Mouse (Mus musculus) intestine, postnatal 0 days (tissue): ENCODE measurements around the gene Npcd. TPM values are rescaled to one million over a fixed set of nuclear protein-coding genes. Genes with fewer than 3 reads are reported as not detected.
A peak's percentile ranks its signal among the peaks of the same experiment; 100 is the strongest.

ENCODE experiments used
- ATAC-seq: fragments of 200-750 bp; cut with Nextera tagmentation; 2 replicates; pipeline ENCODE4 v1.8.0; 2017; ENCODE audit warnings: mild to moderate bottlenecking, moderate TSS enrichment, moderate library complexity
- H3K27ac ChIP-seq: fragments of 300-500 bp; sonication (generic); 2 replicates; pipeline ENCODE4 v1.5.1; 2014; ENCODE audit warnings: mild to moderate bottlenecking, low read depth, low read length, moderate library complexity
- H3K27me3 ChIP-seq: fragments of 300-500 bp; sonication (generic); replicated peaks from 2 replicates; pipeline ENCODE4 v1.6.1; 2014; ENCODE audit warnings: low read length, mixed read lengths; ENCODE audit not compliant: control insufficient read depth, insufficient read depth
- H3K36me3 ChIP-seq: fragments of 300-500 bp; sonication (generic); 2 replicates; pipeline ENCODE4 v1.6.1; 2014; ENCODE audit warnings: mild to moderate bottlenecking, moderate library complexity; ENCODE audit not compliant: control insufficient read depth, insufficient read depth
- H3K4me1 ChIP-seq: fragments of 300-500 bp; sonication (generic); replicated peaks from 2 replicates; pipeline ENCODE4 v1.6.1; 2014; ENCODE audit warnings: antibody characterized with exemption, low read length, mixed read lengths; ENCODE audit not compliant: control insufficient read depth, insufficient read depth
- H3K4me2 ChIP-seq: fragments of 300-500 bp; sonication (generic); replicated peaks from 2 replicates; pipeline ENCODE4 v1.6.1; 2014; ENCODE audit warnings: low read depth, mild to moderate bottlenecking, moderate library complexity
- H3K4me3 ChIP-seq: fragments of 300-500 bp; sonication (generic); 2 replicates; pipeline ENCODE4 v1.5.1; 2014; ENCODE audit warnings: low read depth, low read length
- H3K9ac ChIP-seq: fragments of 300-500 bp; sonication (generic); 2 replicates; pipeline ENCODE4 v1.6.1; 2014; ENCODE audit warnings: mild to moderate bottlenecking, low read depth, low read length
- H3K9me3 ChIP-seq: fragments of 300-500 bp; sonication (generic); 2 replicates; pipeline ENCODE4 v1.6.1; 2016; ENCODE audit warnings: mixed run types; ENCODE audit not compliant: control insufficient read depth
- CTCF ChIP-seq: sonication (generic); IDR thresholded peaks from 2 replicates; pipeline ENCODE4 v1.5.1; 2016; ENCODE audit warnings: low read depth, mild to moderate bottlenecking, control low read depth, antibody characterized with exemption, moderate library complexity
- WGBS: fragments of 180-500 bp; shearing (Covaris S2); extraction: QIAGEN DNeasy Blood & Tissue Kit; methylation state at CpG from one replicate; pipeline ENCODE4 v1.1.7; 2014; 5-methylcytosine and 5-hydroxymethylcytosine counted together
- polyA plus RNA-seq: library from polyadenylated mRNA; unstranded; fragments of >200 nt; fragmentation: Nextera tagmentation; extraction: Ambion mirVana; gene quantifications from 2 replicates; pipeline ENCODE4 v1.2.1, GENCODE M21; 2015

The Npcd gene
- polyA plus RNA-seq, 1 experiment from 2014 or later, result not detected

DNA sequence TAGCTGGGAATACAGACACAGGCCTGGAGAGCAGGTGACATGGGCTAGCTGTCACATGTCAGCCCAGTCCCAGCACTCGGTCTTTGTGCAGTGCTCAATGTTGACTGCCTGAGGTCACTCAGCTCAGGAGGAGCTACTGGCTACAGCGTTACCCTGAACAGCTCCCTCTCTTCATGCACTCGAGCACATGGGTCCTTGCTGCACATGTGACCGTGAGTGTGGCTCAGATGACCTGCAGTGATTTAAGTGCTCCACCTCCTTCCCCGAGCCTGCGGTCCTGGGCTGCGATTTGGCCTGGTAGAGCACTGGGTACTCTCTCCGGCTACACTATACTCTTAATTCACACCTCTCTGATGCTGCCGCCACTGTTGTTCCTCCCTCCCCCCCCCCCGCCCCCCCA lies 67.9 kb downstream of the Npcd start:
- H3K9me3 ChIP-seq, result no peaks in the 10 kb centered on the region
- no peak overlapping the region for H3K4me2 ChIP-seq
- no peak overlapping the region for H3K4me3 ChIP-seq
- TF ChIP-seq CTCF, result no peak
- H3K27ac ChIP-seq, result no peak overlapping the region
- no peaks in the 10 kb centered on the region for H3K27me3 ChIP-seq
- ATAC-seq, result no peak
- H3K36me3 ChIP-seq, result peaks cover 21% of the 10 kb centered on the region
- H3K4me1 ChIP-seq, result no peaks in the 10 kb centered on the region
- H3K9ac ChIP-seq, result no peak overlapping the region
- WGBS, result 62% methylated on average over 9 of the region's 10 CpGs

DNA sequence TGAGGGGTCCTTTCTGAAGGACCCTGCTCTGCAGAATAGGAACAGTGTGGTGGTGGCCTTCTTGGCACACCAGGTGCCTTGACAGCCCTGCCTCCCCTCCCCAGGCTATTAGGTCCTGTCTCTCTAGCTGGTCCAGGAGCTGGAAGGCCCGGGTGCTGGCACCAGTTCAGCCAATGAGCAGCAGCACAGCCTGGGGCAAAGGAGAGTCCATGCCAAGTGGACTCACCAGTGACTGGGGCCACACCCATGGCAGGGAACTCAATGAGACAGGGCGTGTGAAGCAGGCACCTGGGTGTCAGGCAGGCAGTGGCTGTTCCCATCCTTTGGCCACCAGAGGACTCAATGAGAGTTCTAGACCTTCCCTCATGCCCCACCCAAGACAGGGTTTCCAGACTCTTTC lies 68.7 kb downstream of the Npcd start:
- ATAC-seq, result peak; percentile 52
- Histone ChIP-seq H3K4me3 (no peak overlapping the region), H3K36me3 (peaks cover 23% of the 10 kb centered on the region), H3K9me3 (no peaks in the 10 kb centered on the region), H3K4me2 (no peak overlapping the region), H3K4me1 (no peaks in the 10 kb centered on the region), H3K27me3 (no peaks in the 10 kb centered on the region), H3K27ac (no peak overlapping the region), H3K9ac (no peak overlapping the region)
- WGBS, result 59% methylated on average over 2 of the region's 2 CpGs
- no peak for TF ChIP-seq CTCF

DNA sequence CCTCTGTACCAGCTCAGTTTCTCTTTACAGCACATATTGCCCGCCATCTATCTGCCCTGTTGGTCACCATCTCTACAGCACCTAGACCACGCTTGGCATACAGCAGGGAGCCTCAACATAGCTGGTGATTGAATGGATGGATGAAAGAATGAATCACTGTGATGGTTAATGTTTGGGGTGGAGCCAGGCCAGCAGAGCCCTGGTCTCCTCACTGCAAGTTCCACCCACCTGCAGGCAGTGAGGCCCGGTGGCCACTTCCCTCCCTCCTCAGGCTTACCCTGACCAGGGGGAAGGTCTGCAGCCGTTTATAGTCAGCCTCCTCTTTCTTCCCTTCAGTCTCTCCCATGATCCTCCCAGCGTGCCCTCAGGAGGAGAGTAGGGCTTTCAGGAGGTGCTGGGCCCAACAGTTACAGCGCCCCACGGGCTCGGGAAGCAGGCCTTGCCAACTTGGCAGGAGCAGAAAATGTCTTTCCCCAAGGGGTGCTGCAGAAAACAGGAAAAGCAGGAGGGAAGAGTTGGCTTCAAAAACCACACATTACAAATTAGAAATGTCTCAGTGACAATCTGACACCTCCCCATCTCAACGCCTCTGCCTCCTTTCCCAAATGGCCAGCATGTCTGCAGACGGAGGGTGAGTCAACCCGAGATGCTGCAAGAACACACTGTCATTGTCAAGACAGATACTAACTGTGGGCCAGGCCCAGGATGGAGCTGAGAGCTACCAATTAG lies 69.3 kb downstream of the Npcd start:
- Histone ChIP-seq H3K4me2 (no peak overlapping the region), H3K27ac (no peak overlapping the region), H3K9me3 (no peaks in the 10 kb centered on the region), H3K9ac (no peak overlapping the region), H3K4me1 (no peaks in the 10 kb centered on the region), H3K4me3 (no peak overlapping the region), H3K27me3 (no peaks in the 10 kb centered on the region), H3K36me3 (peaks cover 23% of the 10 kb centered on the region)
- ATAC-seq, result no peak
- TF ChIP-seq CTCF, result no peak
- 79% methylated on average over 11 of the region's 11 CpGs for WGBS

DNA sequence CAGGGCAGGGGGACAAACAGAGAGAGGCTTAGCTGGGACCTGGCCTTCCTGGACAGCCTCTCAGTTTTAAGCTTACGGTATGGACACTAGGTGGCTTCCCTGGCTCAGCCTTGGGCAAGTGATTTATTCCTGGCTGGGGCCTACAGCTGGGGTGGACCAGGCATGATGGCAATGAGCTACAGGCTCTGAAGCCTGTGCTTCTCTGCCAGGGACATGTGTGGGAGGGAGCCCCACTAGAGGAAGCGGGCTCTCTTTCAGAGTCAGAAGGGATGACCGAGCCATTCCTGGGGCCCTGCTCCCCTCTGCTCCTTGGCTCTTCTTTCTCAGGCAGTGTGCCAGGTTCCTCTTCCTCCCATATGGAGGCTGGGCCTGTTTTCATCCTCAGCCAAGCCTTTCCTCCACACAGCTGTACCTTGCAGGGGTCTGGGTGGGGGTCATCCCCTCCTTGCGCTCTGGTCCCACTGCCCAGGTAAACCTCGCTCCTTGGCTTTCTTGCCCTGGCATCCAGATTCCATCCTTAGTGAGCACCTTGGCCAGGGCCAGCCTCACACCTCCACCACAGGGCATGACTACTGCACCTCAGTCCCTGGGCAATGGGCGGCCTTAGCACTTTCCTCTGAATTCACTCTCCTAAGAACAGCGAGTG lies 70.3 kb downstream of the Npcd start:
- Histone ChIP-seq H3K9ac (no peak overlapping the region), H3K9me3 (no peaks in the 10 kb centered on the region), H3K4me2 (no peak overlapping the region), H3K4me3 (no peak overlapping the region), H3K36me3 (peaks cover 23% of the 10 kb centered on the region), H3K4me1 (no peaks in the 10 kb centered on the region), H3K27me3 (no peaks in the 10 kb centered on the region), H3K27ac (no peak overlapping the region)
- 0 out of 2 replicates have a peak, but pooled peaks have one; percentile 6 for TF ChIP-seq CTCF
- 86% methylated on average over 7 of the region's 7 CpGs for WGBS
- ATAC-seq, result no peak

DNA sequence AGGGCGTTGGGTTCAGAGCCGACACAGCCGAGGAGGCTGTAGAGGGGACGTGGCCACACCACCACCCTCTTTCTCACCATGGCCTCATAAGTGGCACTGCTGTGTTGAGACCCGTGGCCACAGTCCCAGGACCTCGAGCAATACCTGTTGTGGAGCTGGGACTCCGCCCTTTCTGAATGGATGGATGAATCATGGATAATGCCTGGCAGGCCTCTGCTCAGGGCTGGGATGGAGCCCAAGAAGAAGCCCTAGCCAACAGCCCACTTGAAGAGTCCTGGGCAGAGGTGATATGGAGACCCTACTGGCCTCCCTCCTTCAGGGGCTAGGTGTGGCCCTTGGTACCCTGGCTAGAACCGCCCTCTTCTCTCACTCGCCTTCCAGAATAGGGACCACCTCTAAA lies 71.0 kb downstream of the Npcd start:
- no peak for TF ChIP-seq CTCF
- no peak overlapping the region for H3K4me3 ChIP-seq
- peaks cover 23% of the 10 kb centered on the region for H3K36me3 ChIP-seq
- H3K27me3 ChIP-seq, result no peaks in the 10 kb centered on the region
- H3K27ac ChIP-seq, result no peak overlapping the region
- WGBS, result 88% methylated on average over 9 of the region's 9 CpGs
- H3K9me3 ChIP-seq, result no peaks in the 10 kb centered on the region
- no peak overlapping the region for H3K9ac ChIP-seq
- ATAC-seq, result no peak
- no peak overlapping the region for H3K4me2 ChIP-seq
- no peaks in the 10 kb centered on the region for H3K4me1 ChIP-seq

DNA sequence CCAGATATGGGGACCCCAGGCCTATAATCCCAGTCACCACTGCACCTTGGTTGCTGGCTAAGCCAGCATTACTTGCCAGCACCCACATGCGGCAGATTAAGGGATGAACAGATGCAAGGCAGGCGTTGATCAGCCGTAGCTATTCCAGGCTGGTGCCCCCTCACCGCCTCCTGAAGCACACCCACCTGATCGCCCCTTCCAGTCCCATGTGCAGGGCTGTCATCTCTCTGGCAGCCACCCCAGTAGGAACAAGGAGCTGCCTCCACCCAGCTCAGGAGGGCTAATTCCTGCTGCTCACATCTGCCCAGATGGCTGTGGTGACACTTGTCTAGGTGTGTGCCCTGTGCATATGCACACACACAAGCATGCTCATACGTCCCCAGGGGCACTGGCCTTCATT lies 73.1 kb downstream of the Npcd start:
- no peak overlapping the region for H3K4me3 ChIP-seq
- TF ChIP-seq CTCF, result no peak
- H3K27ac ChIP-seq, result no peak overlapping the region
- 88% methylated on average over 6 of the region's 6 CpGs for WGBS
- H3K4me1 ChIP-seq, result no peaks in the 10 kb centered on the region
- no peak for ATAC-seq
- H3K9me3 ChIP-seq, result no peaks in the 10 kb centered on the region
- no peaks in the 10 kb centered on the region for H3K27me3 ChIP-seq
- H3K36me3 ChIP-seq, result peaks cover 23% of the 10 kb centered on the region
- H3K9ac ChIP-seq, result no peak overlapping the region
- no peak overlapping the region for H3K4me2 ChIP-seq
